Mouse (Mus musculus) embryonic facial prominence, embryonic 15.5 days (tissue): ENCODE data around the gene Tmem114. TPM values are rescaled to one million over a fixed set of nuclear protein-coding genes. Genes with fewer than 3 reads are reported as not detected.

Experiments
- ATAC-seq: fragments of 200-750 bp; cut with Nextera tagmentation; 2 replicates; pipeline ENCODE4 v1.8.0; 2017; ENCODE audit warnings: low read depth, moderate TSS enrichment; ENCODE audit not compliant: insufficient number of reproducible peaks, low FRiP score, low TSS enrichment
- H3K27ac ChIP-seq: fragments of 300-500 bp; sonication (generic); replicated peaks from 2 replicates; pipeline ENCODE4 v1.5.1; 2015; ENCODE audit warnings: mild to moderate bottlenecking, inconsistent platforms
- H3K27me3 ChIP-seq: fragments of 300-500 bp; sonication (generic); 2 replicates; pipeline ENCODE4 v1.6.1; 2015; ENCODE audit warnings: inconsistent platforms
- H3K36me3 ChIP-seq: fragments of 300-500 bp; sonication (generic); 2 replicates; pipeline ENCODE4 v1.6.1; 2015; ENCODE audit warnings: mild to moderate bottlenecking, inconsistent platforms
- H3K4me1 ChIP-seq: fragments of 300-500 bp; sonication (generic); 2 replicates; pipeline ENCODE4 v1.6.1; 2015; ENCODE audit warnings: inconsistent platforms
- H3K4me2 ChIP-seq: fragments of 300-500 bp; sonication (generic); replicated peaks from 2 replicates; pipeline ENCODE4 v1.6.1; 2015; ENCODE audit warnings: mild to moderate bottlenecking, inconsistent platforms
- H3K4me3 ChIP-seq: fragments of 300-500 bp; sonication (generic); replicated peaks from 2 replicates; pipeline ENCODE4 v1.5.1; 2015; ENCODE audit warnings: mild to moderate bottlenecking, inconsistent platforms
- H3K9ac ChIP-seq: fragments of 300-500 bp; sonication (generic); 2 replicates; pipeline ENCODE4 v1.6.1; 2015; ENCODE audit warnings: inconsistent platforms
- H3K9me3 ChIP-seq: fragments of 300-500 bp; sonication (generic); replicated peaks from 2 replicates; pipeline ENCODE4 v1.6.1; 2016; ENCODE audit warnings: inconsistent platforms
- WGBS: fragments of 180-500 bp; shearing (Covaris S2); methylation state at CpG from one replicate; pipeline ENCODE4 v1.1.7; 2015; 5-methylcytosine and 5-hydroxymethylcytosine counted together
- polyA plus RNA-seq: library from polyadenylated mRNA; unstranded; fragments of >200 nt; fragmentation: Nextera tagmentation; extraction: Ambion mirVana; gene quantifications from 2 replicates; pipeline ENCODE4 v1.2.1, GENCODE M21; 2015

Gene Tmem114
- polyA plus RNA-seq, 1 experiment from 2014 or later: not detected

GRCm38 (mm10) chr16:8424161-8424970 lies 570 bp downstream of the Tmem114 start:
- no peak for ATAC-seq
- Histone ChIP-seq H3K36me3 (no peaks in the 10 kb centered on the region), H3K27me3 (peaks cover 51% of the 10 kb centered on the region), H3K9me3 (no peaks in the 10 kb centered on the region), H3K4me3 (peak overlapping the region; percentile 29), H3K4me2 (peak overlapping the region; percentile 51), H3K9ac (no peak overlapping the region), H3K4me1 (peaks cover 9% of the 10 kb centered on the region), H3K27ac (no peak overlapping the region)
- 5% methylated on average over 43 of the region's 43 CpGs for WGBS

GRCm38 (mm10) chr16:8423626-8424114 lies 1.3 kb downstream of the Tmem114 start:
- no peak overlapping the region for H3K4me3 ChIP-seq
- H3K4me2 ChIP-seq: no peak overlapping the region
- no peak overlapping the region for H3K27ac ChIP-seq
- 33% methylated on average over 7 of the region's 7 CpGs for WGBS
- H3K27me3 ChIP-seq: peaks cover 51% of the 10 kb centered on the region
- H3K9ac ChIP-seq: no peak overlapping the region
- ATAC-seq: no peak
- H3K4me1 ChIP-seq: peaks cover 9% of the 10 kb centered on the region
- H3K36me3 ChIP-seq: no peaks in the 10 kb centered on the region
- no peaks in the 10 kb centered on the region for H3K9me3 ChIP-seq

GRCm38 (mm10) chr16:8420842-8421241 lies 4.1 kb downstream of the Tmem114 start:
- no peak overlapping the region for H3K4me3 ChIP-seq
- no peaks in the 10 kb centered on the region for H3K9me3 ChIP-seq
- WGBS: 78% methylated on average over 4 of the region's 4 CpGs
- H3K4me2 ChIP-seq: no peak overlapping the region
- H3K36me3 ChIP-seq: no peaks in the 10 kb centered on the region
- H3K27ac ChIP-seq: no peak overlapping the region
- H3K27me3 ChIP-seq: peaks cover 32% of the 10 kb centered on the region
- peaks cover 9% of the 10 kb centered on the region for H3K4me1 ChIP-seq
- no peak for ATAC-seq
- no peak overlapping the region for H3K9ac ChIP-seq

DNA sequence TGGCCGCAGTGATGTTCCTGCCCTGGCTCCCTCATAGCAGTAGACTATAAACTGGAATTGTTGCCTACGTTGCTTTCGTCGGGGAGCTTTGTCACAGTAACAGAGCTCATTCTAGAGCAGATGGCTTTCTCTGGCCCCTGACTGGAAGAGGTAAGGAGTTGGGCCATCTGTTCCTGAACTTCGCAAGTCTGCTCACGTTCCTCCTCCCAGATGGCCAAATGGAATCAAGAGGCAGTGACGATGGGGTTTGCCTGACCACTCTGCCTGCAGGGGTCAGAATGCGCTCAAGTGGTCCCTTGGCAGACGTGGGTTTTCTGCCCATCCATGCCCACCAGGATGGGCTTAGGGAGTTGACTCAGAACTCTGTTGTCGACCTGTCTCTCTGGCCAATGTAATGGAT lies 4.6 kb downstream of the Tmem114 start:
- no peak for ATAC-seq
- WGBS: 84% methylated on average over 10 of the region's 10 CpGs
- Histone ChIP-seq H3K4me2 (no peak overlapping the region), H3K9me3 (no peaks in the 10 kb centered on the region), H3K4me1 (peaks cover 9% of the 10 kb centered on the region), H3K4me3 (no peak overlapping the region), H3K27me3 (peaks cover 28% of the 10 kb centered on the region), H3K27ac (no peak overlapping the region), H3K36me3 (no peaks in the 10 kb centered on the region), H3K9ac (no peak overlapping the region)

- peaks cover 21% of the 10 kb centered on the region for H3K27me3 ChIP-seq
- WGBS: 87% methylated on average over 8 of the region's 8 CpGs
Measured at GRCm38 (mm10) chr16:8419666-8420065, 5.3 kb downstream of the Tmem114 start.

GRCm38 (mm10) chr16:8418126-8418525 lies 6.8 kb downstream of the Tmem114 start:
- H3K4me2 ChIP-seq: no peak overlapping the region

More at GRCm38 (mm10) chr16:8419666-8420065, 5.3 kb downstream of the Tmem114 start:
- ATAC-seq: no peak
- Histone ChIP-seq H3K9me3 (no peaks in the 10 kb centered on the region), H3K27ac (no peak overlapping the region), H3K36me3 (no peaks in the 10 kb centered on the region), H3K9ac (no peak overlapping the region), H3K4me2 (no peak overlapping the region), H3K4me1 (peaks cover 5% of the 10 kb centered on the region), H3K4me3 (no peak overlapping the region)

DNA sequence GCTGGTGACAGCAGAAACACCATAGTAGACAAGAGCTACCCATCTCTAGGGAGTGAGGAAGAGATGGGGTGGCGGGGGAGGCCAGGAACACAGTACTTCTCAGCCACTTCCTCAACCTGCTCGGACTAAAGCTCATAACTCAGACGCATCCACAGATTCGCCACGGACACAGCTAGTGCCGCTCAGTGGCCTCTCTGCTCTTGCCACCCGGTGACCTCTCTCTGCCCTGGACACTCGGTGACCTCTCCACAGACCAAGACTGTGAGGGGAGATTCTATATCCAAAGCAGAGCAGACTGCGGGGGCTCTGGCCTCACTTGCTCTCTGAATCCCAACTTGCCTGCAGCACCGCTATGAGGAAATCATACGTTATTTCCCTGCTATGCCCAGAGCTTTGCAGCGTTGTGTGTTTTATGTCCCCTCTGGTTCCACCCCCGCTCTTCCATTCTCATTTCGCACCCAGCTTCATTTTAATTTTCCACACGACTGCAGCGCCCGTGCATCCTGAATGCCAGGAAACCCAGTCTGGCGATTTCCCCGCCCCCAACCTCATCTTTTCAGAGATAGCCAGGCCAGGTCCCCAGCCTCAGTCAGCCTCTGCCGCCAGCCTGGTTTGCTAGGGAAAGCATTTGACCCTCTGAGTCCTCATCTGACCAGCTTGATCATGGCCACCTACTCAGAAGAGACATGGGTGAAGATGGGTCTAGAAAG lies 7.8 kb downstream of the Tmem114 start:
- Histone ChIP-seq H3K36me3 (no peaks in the 10 kb centered on the region), H3K4me1 (no peaks in the 10 kb centered on the region), H3K4me3 (no peak overlapping the region), H3K27me3 (0 out of 2 replicates have a peak, but pooled peaks cover 7% of the 10 kb centered on the region), H3K9ac (no peak overlapping the region), H3K27ac (no peak overlapping the region), H3K4me2 (no peak overlapping the region), H3K9me3 (no peaks in the 10 kb centered on the region)
- no peak for ATAC-seq
- WGBS: 67% methylated on average over 20 of the region's 20 CpGs

More at GRCm38 (mm10) chr16:8418126-8418525, 6.8 kb downstream of the Tmem114 start:
- no peak overlapping the region for H3K27ac ChIP-seq
- ATAC-seq: no peak
- H3K36me3 ChIP-seq: no peaks in the 10 kb centered on the region
- H3K4me1 ChIP-seq: no peaks in the 10 kb centered on the region
- no peak overlapping the region for H3K9ac ChIP-seq
- H3K9me3 ChIP-seq: no peaks in the 10 kb centered on the region
- whole genome bisulfite sequencing: 88% methylated on average over 3 of the region's 3 CpGs
- H3K27me3 ChIP-seq: peaks cover 9% of the 10 kb centered on the region
- no peak overlapping the region for H3K4me3 ChIP-seq

DNA sequence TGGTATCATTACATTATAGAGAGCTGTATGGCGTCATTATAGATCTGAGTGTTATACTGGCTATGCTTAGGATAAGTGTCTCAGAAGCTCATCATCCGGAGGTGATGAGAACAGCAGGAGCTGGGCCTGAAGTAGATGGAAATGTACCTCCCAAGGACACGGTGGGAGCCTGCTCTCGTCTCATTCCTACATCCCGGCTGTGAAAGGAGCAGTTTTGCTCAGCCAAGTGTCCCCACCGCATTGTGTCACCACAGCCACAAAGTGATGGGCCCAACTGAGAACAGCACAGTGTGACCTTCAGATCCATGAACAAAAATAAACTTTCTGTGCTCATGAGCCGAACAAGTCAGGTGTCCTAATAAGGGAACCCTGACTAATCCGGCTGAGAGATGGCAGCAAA lies 8.9 kb downstream of the Tmem114 start:
- Histone ChIP-seq H3K27ac (no peak overlapping the region), H3K27me3 (peaks cover 14% of the 10 kb centered on the region; the same call in 1 of the 2 replicates), H3K4me1 (no peaks in the 10 kb centered on the region), H3K36me3 (no peaks in the 10 kb centered on the region), H3K9ac (no peak overlapping the region), H3K4me2 (no peak overlapping the region), H3K9me3 (no peaks in the 10 kb centered on the region), H3K4me3 (no peak overlapping the region)
- no peak for ATAC-seq
- WGBS: 78% methylated on average over 8 of the region's 8 CpGs

GRCm38 (mm10) chr16:8413441-8413840 lies 11.5 kb downstream of the Tmem114 start:
- no peak for ATAC-seq
- Histone ChIP-seq H3K9ac (no peak overlapping the region), H3K36me3 (no peaks in the 10 kb centered on the region), H3K27ac (no peak overlapping the region), H3K4me3 (no peak overlapping the region), H3K27me3 (peaks cover 30% of the 10 kb centered on the region), H3K9me3 (no peaks in the 10 kb centered on the region), H3K4me1 (no peaks in the 10 kb centered on the region), H3K4me2 (no peak overlapping the region)
- 69% methylated on average over 8 of the region's 8 CpGs for WGBS

DNA sequence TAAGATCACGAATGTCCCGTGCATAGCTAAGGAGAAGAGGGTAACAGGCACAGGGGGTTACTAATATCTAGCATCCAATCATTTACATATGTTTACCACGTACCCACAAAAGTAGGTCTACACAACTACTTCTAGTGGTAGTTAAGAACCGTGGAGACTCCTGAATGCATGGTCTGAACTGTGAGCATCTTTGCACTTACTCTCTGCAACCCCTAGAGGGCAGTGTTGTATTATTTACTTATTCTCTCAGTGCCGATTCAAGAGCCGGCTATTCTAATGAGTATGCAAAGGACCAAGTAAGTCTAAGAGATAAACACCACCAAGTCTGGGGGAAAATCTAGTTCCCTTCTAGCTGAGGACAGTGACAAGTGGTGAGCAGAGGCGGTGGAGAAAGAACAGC lies 12.7 kb downstream of the Tmem114 start:
- ATAC-seq: no peak
- Histone ChIP-seq H3K27me3 (peaks cover 35% of the 10 kb centered on the region), H3K9me3 (no peaks in the 10 kb centered on the region), H3K36me3 (no peaks in the 10 kb centered on the region), H3K9ac (no peak overlapping the region), H3K4me2 (no peak overlapping the region), H3K4me1 (no peaks in the 10 kb centered on the region), H3K27ac (no peak overlapping the region), H3K4me3 (no peak overlapping the region)
- WGBS: 13% methylated on average over 7 of the region's 7 CpGs

GRCm38 (mm10) chr16:8409197-8409596 lies 15.7 kb downstream of the Tmem114 start:
- H3K27me3 ChIP-seq: peaks cover 35% of the 10 kb centered on the region
- no peak overlapping the region for H3K4me2 ChIP-seq
- H3K27ac ChIP-seq: no peak overlapping the region
- no peak overlapping the region for H3K9ac ChIP-seq
- 22% methylated on average over 10 of the region's 10 CpGs for WGBS
- no peaks in the 10 kb centered on the region for H3K4me1 ChIP-seq
- no peaks in the 10 kb centered on the region for H3K36me3 ChIP-seq
- no peaks in the 10 kb centered on the region for H3K9me3 ChIP-seq
- no peak overlapping the region for H3K4me3 ChIP-seq
- no peak for ATAC-seq
